Mouse (Mus musculus): Measurements from ENCODE around the gene Actr3b.

- TF ChIP-seq CTCF (IDR thresholded peaks at IDR 0.05; ENCODE audit: low read depth) (no peak), EP300 (IDR thresholded peaks at IDR 0.05; ENCODE audit: low read depth) (no peak)
Measured at GRCm38 (mm10) chr5:25738448-25738847, 21.3 kb upstream of the Actr3b start.
